Mouse (Mus musculus) brain, embryonic 14.5 days (tissue): ENCODE measurements around the gene Rassf3. TPM values are rescaled to one million over a fixed set of nuclear protein-coding genes. Genes with fewer than 3 reads are reported as not detected.

Experiments
- DNase-seq: peaks from one replicate; pipeline ENCODE4 v3.0.0-alpha.2; 2011; ENCODE audit warnings: low read depth
- CTCF ChIP-seq: fragments of 200-500 bp; IDR thresholded peaks from 2 replicates; pipeline ENCODE4 v1.5.1; 2012; ENCODE audit warnings: inconsistent platforms, mild to moderate bottlenecking, moderate library complexity, borderline replicate concordance; ENCODE audit not compliant: insufficient read depth, insufficient read length; ENCODE audit errors: extremely low read depth
- POLR2A ChIP-seq: fragments of 200-500 bp; IDR thresholded peaks from 2 replicates; pipeline ENCODE4 v1.6.1; 2012; ENCODE audit warnings: mild to moderate bottlenecking, inconsistent platforms, borderline replicate concordance; ENCODE audit not compliant: poor library complexity, insufficient read depth, insufficient read length, severe bottlenecking; ENCODE audit errors: extremely low read depth
- polyA plus RNA-seq: library from polyadenylated mRNA; depleted of rRNA; stranded (reverse); fragments of >200 nt; gene quantifications from 2 replicates; pipeline ENCODE4 v1.2.3, GENCODE M21; 2012

Rassf3 gene
- polyA plus RNA-seq, 1 experiment: 7.3 TPM

GRCm38 (mm10) chr10:121500034-121500433 is 23.9 kb upstream of the Rassf3 start:
- DNase-seq: no peak
- no peak for TF ChIP-seq POLR2A
- TF ChIP-seq CTCF: peak; percentile 14; the same call in 1 of the 2 replicates

DNA sequence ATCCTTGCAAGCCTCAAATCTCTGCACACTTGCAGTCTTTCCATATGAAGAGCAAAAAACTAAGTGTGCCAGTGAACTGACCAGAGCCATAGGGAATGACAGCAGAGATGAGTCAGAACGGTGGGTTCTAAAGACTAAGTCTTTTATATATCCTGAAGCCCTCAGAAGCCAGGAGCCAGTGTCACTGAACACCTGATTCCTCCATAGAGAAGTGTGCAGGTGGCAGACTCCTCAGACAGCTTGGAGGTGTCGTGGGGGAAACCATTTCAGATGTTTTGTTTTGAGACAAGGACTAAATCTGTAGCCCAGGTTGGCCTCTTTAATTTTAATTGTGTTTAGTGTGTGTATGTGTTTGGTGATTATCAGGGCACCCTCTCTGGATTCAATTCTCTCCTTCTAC is 22.9 kb upstream of the Rassf3 start:
- no peak for DNase-seq
- TF ChIP-seq CTCF (no peak), POLR2A (no peak)

DNA sequence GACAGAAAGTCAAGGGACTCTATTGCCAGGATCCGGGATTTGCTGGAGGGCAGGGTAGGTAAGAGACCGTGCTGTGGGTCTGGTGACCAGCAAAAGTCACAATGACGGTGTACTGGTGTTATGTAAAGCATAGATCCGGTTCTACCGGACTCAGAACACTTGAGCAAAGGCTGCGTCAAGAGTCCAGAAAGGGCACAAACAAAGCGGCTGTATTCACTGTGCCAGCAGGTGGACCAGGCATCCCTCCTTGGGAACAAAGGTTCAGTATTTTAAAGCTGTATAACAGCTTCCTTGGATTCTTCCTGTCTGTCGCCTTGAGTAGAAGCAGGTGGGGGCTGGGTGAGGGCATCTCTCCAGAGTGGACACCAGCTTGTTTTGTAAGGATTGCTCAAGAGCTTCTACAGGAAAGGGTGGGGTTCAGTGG is 22.3 kb upstream of the Rassf3 start:
- no peak for TF ChIP-seq POLR2A
- no peak for TF ChIP-seq CTCF
- DNase-seq: no peak

DNA sequence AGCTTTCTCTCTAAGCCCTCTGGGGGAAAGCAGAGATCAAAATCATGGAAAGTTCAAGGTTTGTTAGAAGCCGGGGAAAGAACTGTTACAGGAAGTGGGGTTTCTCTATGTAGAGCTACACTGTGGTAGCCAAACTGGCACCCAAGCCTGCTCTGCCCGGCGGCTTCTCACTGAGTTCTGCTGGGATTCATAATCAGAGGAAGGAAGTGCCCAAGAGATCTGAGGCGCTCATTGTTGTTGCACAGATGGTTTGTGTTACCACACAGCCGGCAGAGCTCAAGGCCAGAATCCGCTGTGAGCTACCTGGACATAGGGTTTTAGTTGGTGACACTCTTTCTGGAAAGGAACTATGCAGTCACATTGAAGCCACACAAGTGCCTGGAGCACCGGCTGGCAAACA is 21.8 kb upstream of the Rassf3 start:
- DNase-seq: no peak
- TF ChIP-seq CTCF: no peak
- no peak for TF ChIP-seq POLR2A

DNA sequence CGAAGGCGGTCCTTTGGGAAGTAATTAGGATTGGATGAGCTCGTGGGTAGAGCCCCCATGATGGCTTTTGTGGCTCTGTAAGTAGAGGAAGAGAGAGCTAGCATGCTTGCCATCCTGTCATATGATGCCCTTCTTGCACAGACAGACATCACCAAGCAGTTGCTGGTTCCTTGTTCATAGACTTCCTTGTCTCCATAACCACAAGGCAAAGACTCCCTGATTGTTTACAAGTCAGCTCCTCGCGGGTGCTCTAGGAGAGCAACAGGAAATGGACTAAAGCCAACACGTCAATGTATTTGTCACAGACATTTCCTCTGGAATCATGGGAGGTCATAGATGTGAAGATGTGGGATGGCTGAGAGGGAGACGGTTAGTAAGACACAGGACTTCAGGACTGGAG is 20.5 kb upstream of the Rassf3 start:
- no peak for DNase-seq
- no peak for TF ChIP-seq CTCF
- no peak for TF ChIP-seq POLR2A

- TF ChIP-seq CTCF (no peak), POLR2A (no peak)
- DNase-seq: no peak
These were observed 17.9 kb upstream of the Rassf3 start for GRCm38 (mm10) chr10:121494163-121494425.

- DNase-seq: no peak
- TF ChIP-seq POLR2A (no peak), CTCF (no peak)
These were observed 17.4 kb upstream of the Rassf3 start for GRCm38 (mm10) chr10:121493374-121494162.

GRCm38 (mm10) chr10:121492608-121493315 is 16.6 kb upstream of the Rassf3 start:
- no peak for DNase-seq
- TF ChIP-seq POLR2A (no peak), CTCF (no peak)

DNA sequence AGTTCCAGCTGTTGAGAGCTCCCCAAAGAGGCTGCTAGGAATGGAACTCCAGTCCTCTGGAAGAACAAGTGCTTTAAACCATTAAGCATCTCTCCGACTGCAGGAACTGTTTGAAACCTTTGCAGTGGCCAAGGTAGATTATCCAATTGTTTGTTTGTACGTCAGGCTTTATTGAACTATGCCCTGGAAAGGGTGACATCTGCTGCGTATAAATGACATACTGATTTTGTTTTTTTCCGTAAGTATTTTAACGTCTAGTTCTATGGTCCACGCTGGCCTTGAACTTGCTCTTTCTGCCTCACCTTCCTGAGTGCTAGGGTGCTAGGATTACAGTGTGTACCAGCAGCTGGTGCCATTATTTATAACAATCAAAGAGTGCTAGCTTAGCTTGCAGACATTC is 13.8 kb upstream of the Rassf3 start:
- DNase-seq: no peak
- TF ChIP-seq CTCF (no peak), POLR2A (no peak)

DNA sequence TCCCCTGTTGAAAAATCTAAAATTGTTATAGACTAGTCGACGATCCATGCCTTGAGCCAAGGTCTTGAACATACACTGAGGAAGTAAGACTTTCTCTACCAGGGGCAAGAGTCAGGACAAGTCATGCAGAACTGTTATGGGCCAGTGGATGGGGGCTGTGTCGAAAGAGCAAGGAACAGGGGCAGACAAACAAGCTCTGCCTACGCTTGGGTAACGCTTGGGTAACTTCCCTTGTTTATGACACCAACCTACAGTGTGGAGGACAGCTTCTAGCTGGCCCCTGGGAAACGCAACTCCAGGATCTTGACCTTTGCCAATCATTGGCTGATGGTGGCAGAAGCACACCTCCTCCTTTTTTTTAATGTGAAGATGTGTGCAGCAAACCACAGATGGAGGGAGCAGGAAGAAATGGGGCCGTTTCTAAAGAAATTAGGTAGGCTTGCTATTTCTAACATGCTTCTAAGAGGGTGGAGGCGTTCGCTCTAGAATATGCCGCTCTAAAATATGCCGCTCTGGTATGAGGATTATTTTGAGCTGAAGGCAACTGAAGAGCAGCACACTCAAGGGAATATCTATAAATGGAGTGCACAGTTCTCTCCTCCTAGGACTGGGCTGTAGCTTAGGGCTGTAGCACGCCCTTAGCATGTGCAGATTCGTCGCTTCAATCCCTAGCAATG is 12.6 kb upstream of the Rassf3 start:
- no peak for DNase-seq
- no peak for TF ChIP-seq CTCF
- no peak for TF ChIP-seq POLR2A

DNA sequence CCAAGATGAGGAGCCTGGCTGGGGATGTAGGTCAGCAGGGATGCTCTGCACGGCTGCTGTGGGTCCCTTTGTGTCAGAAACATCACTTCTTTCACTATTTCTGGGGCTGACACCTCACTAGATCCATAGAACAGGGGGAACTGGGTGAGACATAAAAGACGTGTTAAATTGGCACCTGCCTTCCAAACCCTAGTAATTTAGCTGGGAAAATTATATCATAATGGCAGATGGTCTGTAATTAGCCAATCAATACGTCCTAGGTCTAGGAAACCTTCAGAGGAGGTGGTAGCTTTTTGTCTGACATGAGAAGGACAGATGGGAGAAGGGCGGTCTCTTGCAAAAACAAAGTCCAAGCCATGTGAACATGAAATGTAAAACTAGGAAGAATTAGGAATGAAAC is 11.6 kb upstream of the Rassf3 start:
- TF ChIP-seq CTCF (no peak), POLR2A (no peak)
- DNase-seq: peak; percentile 61
